Mouse (Mus musculus): ENCODE measurements around the gene Tspan5.

GRCm38 (mm10) chr3:138853996-138854836 lies 112.2 kb downstream of the Tspan5 start:
- TF ChIP-seq CTCF (IDR thresholded peaks at IDR 0.05; ENCODE audit: low read depth, low read length) (no peak), POLR2A (IDR thresholded peaks at IDR 0.05; ENCODE audit: insufficient read depth, low read length) (no peak), EP300 (IDR thresholded peaks at IDR 0.05; ENCODE audit: insufficient read depth, low read depth, low read length) (no peak)

Data from ES-Bruce4 (cell line).